ENCODE assay signal across 25 mouse cellular contexts in genomic region chr15:25918641-25919040, GRCm38 (mm10).
DNase-seq lines count a peak whose midpoint lies in the region; ATAC-seq and TF ChIP-seq lines count a peak whose summit lies in the region.
"Had no signal": no experiment of that assay in that cellular context is flagged by ENCODE, and none has a peak within 500 bp of the region (broad histone marks: within the 10 kb centered on the region; RNA-seq: fewer than 3 reads in every experiment).

No protein-coding gene starts in this region.

- H3K9me3 ChIP-seq in midbrain, embryonic 11.5 days (ENCODE audit: control insufficient read depth, low read length), result no peaks in the 10 kb centered on the region
- no peaks in the 10 kb centered on the region for H3K9me3 ChIP-seq in midbrain, embryonic 13.5 days
- no peaks in the 10 kb centered on the region for H3K9me3 ChIP-seq in heart, embryonic 14.5 days (ENCODE audit: control insufficient read depth, low read length)
- H3K9me3 ChIP-seq in limb, embryonic 10.5 days (replicated peaks), result no peaks in the 10 kb centered on the region
- no peaks in the 10 kb centered on the region for H3K9me3 ChIP-seq in hindbrain, embryonic 12.5 days (replicated peaks)
- H3K9me3 ChIP-seq: embryonic facial prominence, embryonic 15.5 days; liver, embryonic 15.5 days; lung, embryonic 15.5 days had no signal

- no peak for TF ChIP-seq CTCF in gastrocnemius, adult 2 months (IDR thresholded peaks at IDR 0.05)

- H3K27ac ChIP-seq in gastrocnemius, adult 2 months, result peak overlapping the region; percentile 78
- no peak overlapping the region for H3K27ac ChIP-seq in midbrain, embryonic 11.5 days (ENCODE audit: low read depth, low read length)
- no peak overlapping the region for H3K27ac ChIP-seq in midbrain, embryonic 13.5 days
- H3K27ac ChIP-seq in heart, embryonic 14.5 days (replicated peaks in 1 of 2; ENCODE audit: control insufficient read depth in 1 of 2, insufficient read depth in 1 of 2, low read depth in 2 of 2, low read length in 2 of 2), result peak overlapping the region; percentile 41 to 61
- H3K27ac ChIP-seq in limb, embryonic 10.5 days, result no peak overlapping the region
- no peak overlapping the region for H3K27ac ChIP-seq in hindbrain, embryonic 12.5 days
- H3K27ac ChIP-seq: embryonic facial prominence, embryonic 15.5 days; hindbrain, embryonic 14.5 days; liver, embryonic 15.5 days; lung, embryonic 15.5 days had no signal

- 92% methylated on average over 7 of the region's 7 CpGs for WGBS in midbrain, embryonic 11.5 days
- WGBS in midbrain, embryonic 13.5 days, result 96% methylated on average over 7 of the region's 7 CpGs
- WGBS in heart, embryonic 14.5 days, result 55% methylated on average over 7 of the region's 7 CpGs
- WGBS in limb, embryonic 10.5 days, result 93% methylated on average over 7 of the region's 7 CpGs
- 92% methylated on average over 7 of the region's 7 CpGs for WGBS in hindbrain, embryonic 12.5 days

- H3K4me2 ChIP-seq in midbrain, embryonic 11.5 days, result no peak overlapping the region
- H3K4me2 ChIP-seq in midbrain, embryonic 13.5 days (replicated peaks), result no peak overlapping the region
- no peak overlapping the region for H3K4me2 ChIP-seq in heart, embryonic 14.5 days (ENCODE audit: low read length)
- H3K4me2 ChIP-seq in hindbrain, embryonic 12.5 days (replicated peaks), result no peak overlapping the region
- H3K4me2 ChIP-seq: embryonic facial prominence, embryonic 15.5 days; hindbrain, embryonic 14.5 days; liver, embryonic 15.5 days; lung, embryonic 15.5 days had no signal

- no peak for ATAC-seq in midbrain, embryonic 11.5 days (ENCODE audit: low FRiP score)
- ATAC-seq in midbrain, embryonic 13.5 days, result no peak
- ATAC-seq in heart, embryonic 14.5 days (ENCODE audit: insufficient number of reproducible peaks, insufficient read depth, low FRiP score, low read depth), result no peak
- no peak for ATAC-seq in hindbrain, embryonic 12.5 days (ENCODE audit: low FRiP score)
- ATAC-seq: forebrain, embryonic 14.5 days; inflammation-experienced regulatory T-cells, adult 6 months; midbrain, embryonic 16.5 days; Patski had no signal

- intact Hi-C loops in gastrocnemius, adult 2 months (cut with DNase I), result no loop called here
- intact Hi-C loops in gastrocnemius, postnatal 36 days (cut with DNase I), result no loop called here

- no peak overlapping the region for H3K9ac ChIP-seq in midbrain, embryonic 11.5 days (ENCODE audit: low read length)
- H3K9ac ChIP-seq in midbrain, embryonic 13.5 days (replicated peaks), result no peak overlapping the region
- no peak overlapping the region for H3K9ac ChIP-seq in heart, embryonic 14.5 days (ENCODE audit: low read length)
- H3K9ac ChIP-seq in hindbrain, embryonic 12.5 days, result no peak overlapping the region
- H3K9ac ChIP-seq: embryonic facial prominence, embryonic 15.5 days; hindbrain, embryonic 14.5 days; liver, embryonic 15.5 days; lung, embryonic 15.5 days had no signal

- H3K4me3 ChIP-seq in gastrocnemius, adult 2 months, result no peak overlapping the region
- H3K4me3 ChIP-seq in midbrain, embryonic 11.5 days (ENCODE audit: low read depth, low read length), result no peak overlapping the region
- H3K4me3 ChIP-seq in midbrain, embryonic 13.5 days (replicated peaks), result no peak overlapping the region
- H3K4me3 ChIP-seq in heart, embryonic 14.5 days (ENCODE audit: control insufficient read depth in 1 of 2, insufficient read depth in 1 of 2, low read depth in 1 of 2, low read length in 2 of 2), result no peak overlapping the region
- no peak overlapping the region for H3K4me3 ChIP-seq in limb, embryonic 10.5 days
- no peak overlapping the region for H3K4me3 ChIP-seq in hindbrain, embryonic 12.5 days
- H3K4me3 ChIP-seq: embryonic facial prominence, embryonic 15.5 days; liver, embryonic 15.5 days; lung, embryonic 15.5 days had no signal

- no peak for DNase-seq in gastrocnemius, adult 2 months
- DNase-seq in gastrocnemius, postnatal 36 days, result no peak
- DNase-seq in midbrain, embryonic 11.5 days (ENCODE audit: low spot score, missing footprints), result peak; percentile 79
- DNase-seq in limb, embryonic 10.5 days (ENCODE audit: low spot score), result no peak
- DNase-seq: B cell, adult 2 months; cerebellum, adult 9-11 months; gastrocnemius, postnatal 10 days; kidney, adult 18-20 months; kidney, postnatal 4 days; lung, postnatal 4 days; thymus, adult 18-20 months; thymus, postnatal 36 days had no signal

- H3K4me1 ChIP-seq in midbrain, embryonic 11.5 days (ENCODE audit: control insufficient read depth, insufficient read depth, low read length), result no peaks in the 10 kb centered on the region
- peaks cover 16% of the 10 kb centered on the region for H3K4me1 ChIP-seq in midbrain, embryonic 13.5 days (replicated peaks)
- peaks cover 43 to 75% of the 10 kb centered on the region in 2 experiments for H3K4me1 ChIP-seq in heart, embryonic 14.5 days (ENCODE audit: control insufficient read depth in 2 of 2, insufficient read depth in 2 of 2, low read length in 2 of 2)
- H3K4me1 ChIP-seq in limb, embryonic 10.5 days, result peaks cover 5% of the 10 kb centered on the region; the same call in 1 of the 2 replicates
- H3K4me1 ChIP-seq in hindbrain, embryonic 12.5 days, result peaks cover 6% of the 10 kb centered on the region; the same call in 1 of the 2 replicates

- no peaks in the 10 kb centered on the region for H3K27me3 ChIP-seq in midbrain, embryonic 11.5 days (ENCODE audit: control insufficient read depth, insufficient read depth, low read length)
- no peaks in the 10 kb centered on the region for H3K27me3 ChIP-seq in midbrain, embryonic 13.5 days
- H3K27me3 ChIP-seq in heart, embryonic 14.5 days (ENCODE audit: control insufficient read depth, insufficient read depth, low read length), result no peaks in the 10 kb centered on the region
- H3K27me3 ChIP-seq in limb, embryonic 10.5 days (ENCODE audit: low read depth, poor library complexity, severe bottlenecking), result no peaks in the 10 kb centered on the region
- H3K27me3 ChIP-seq in hindbrain, embryonic 12.5 days, result no peaks in the 10 kb centered on the region
- H3K27me3 ChIP-seq: CH12.LX; embryonic facial prominence, embryonic 15.5 days; liver, embryonic 15.5 days; lung, embryonic 15.5 days; Patski had no signal

- H3K36me3 ChIP-seq in midbrain, embryonic 11.5 days (ENCODE audit: control insufficient read depth, insufficient read depth, low read length), result no peaks in the 10 kb centered on the region
- no peaks in the 10 kb centered on the region for H3K36me3 ChIP-seq in midbrain, embryonic 13.5 days
- H3K36me3 ChIP-seq in heart, embryonic 14.5 days (ENCODE audit: control insufficient read depth, insufficient read depth, low read length), result no peaks in the 10 kb centered on the region
- no peaks in the 10 kb centered on the region for H3K36me3 ChIP-seq in limb, embryonic 10.5 days
- H3K36me3 ChIP-seq in hindbrain, embryonic 12.5 days, result no peaks in the 10 kb centered on the region
- H3K36me3 ChIP-seq: embryonic facial prominence, embryonic 15.5 days; G1E; liver, embryonic 15.5 days; lung, embryonic 15.5 days had no signal

Comparison
In these comparisons a context has a peak if more than half of its experiments do, and no peak if none do; other contexts are left out.
1. H3K27ac ChIP-seq: peak in gastrocnemius, adult 2 months (single experiment) and heart, embryonic 14.5 days (2 of 2); none in midbrain, embryonic 11.5 days (single experiment), midbrain, embryonic 13.5 days (single experiment), limb, embryonic 10.5 days (single experiment) and hindbrain, embryonic 12.5 days (single experiment).